Mouse (Mus musculus): ENCODE data around the gene Tpd52l2. TPM values are rescaled to one million over a fixed set of nuclear protein-coding genes. Genes with fewer than 3 reads are reported as not detected.

The Tpd52l2 gene
- polyA plus RNA-seq (2012; fragmentation: generic; extraction: Trizol) = 108 TPM

- H3K79me2 ChIP-seq (ENCODE audit: control insufficient read depth, insufficient read depth) = peaks cover 39% of the 10 kb centered on the region
- peak within 1 kb of the TSS; percentile 87 for H3ac ChIP-seq (ENCODE audit: control insufficient read depth, insufficient read length)
- H3K27me3 ChIP-seq (ENCODE audit: control insufficient read depth, insufficient read depth, insufficient read length) = no peaks in the 10 kb centered on the region
- H3K4me2 ChIP-seq (ENCODE audit: low read depth) = peak within 1 kb of the TSS; percentile 99
- peak within 1 kb of the TSS; percentile 90 for H3K4me3 ChIP-seq
- TF ChIP-seq MYOG (IDR thresholded peaks at IDR 0.05; ENCODE audit: control insufficient read depth in 1 of 3, insufficient read depth in 1 of 3, insufficient read length in 2 of 3, low read depth in 2 of 3) = no peak
- peak; percentile 94 for TF ChIP-seq POLR2A (IDR thresholded peaks at IDR 0.05; ENCODE audit: insufficient read length, low read depth)
- TF ChIP-seq TCF12 (IDR thresholded peaks at IDR 0.05; ENCODE audit: insufficient read depth, poor library complexity, severe bottlenecking) = no peak
- TF ChIP-seq MAX (IDR thresholded peaks at IDR 0.05; ENCODE audit: low read depth) = no peak
- TF ChIP-seq MYOD1 (IDR thresholded peaks at IDR 0.05; ENCODE audit: control insufficient read depth in 1 of 3, insufficient read length in 2 of 3, low read depth in 2 of 3) = peak in 1 of 3 experiments; percentile 23
- TF ChIP-seq E2F4 (IDR thresholded peaks at IDR 0.05; ENCODE audit: insufficient read depth) = peak; percentile 22
- TF ChIP-seq REST (IDR thresholded peaks at IDR 0.05; ENCODE audit: insufficient read depth, insufficient read length) = no peak
- no peak for TF ChIP-seq TCF3 (IDR thresholded peaks at IDR 0.05; ENCODE audit: insufficient read length, low read depth)
- TF ChIP-seq USF1 (IDR thresholded peaks at IDR 0.05; ENCODE audit: low read depth) = no peak
- no peak for TF ChIP-seq CEBPB (IDR thresholded peaks at IDR 0.05; ENCODE audit: insufficient read depth, poor library complexity, severe bottlenecking)
- TF ChIP-seq POLR2AphosphoS2 (IDR thresholded peaks at IDR 0.05; ENCODE audit: insufficient read length, low read depth) = peak; percentile 91
- TF ChIP-seq SRF (IDR thresholded peaks at IDR 0.05; ENCODE audit: control insufficient read depth, insufficient read length, low read depth) = peak; percentile 82
- H3K36me3 ChIP-seq (ENCODE audit: control insufficient read depth, insufficient read depth) = peaks cover 26% of the 10 kb centered on the region
Measured at GRCm38 (mm10) chr2:181496831-181497547, at the start of gene Tpd52l2. TSS of gene Tpd52l2 (plus strand) at chr2:181497142.

GRCm38 (mm10) chr2:181452181-181452580 lies 44.8 kb upstream of the Tpd52l2 start:
- no peak overlapping the region for H3ac ChIP-seq (ENCODE audit: control insufficient read depth, insufficient read length)
- H3K79me2 ChIP-seq (ENCODE audit: control insufficient read depth, insufficient read depth) = no peaks in the 10 kb centered on the region
- no peak for TF ChIP-seq SRF (IDR thresholded peaks at IDR 0.05; ENCODE audit: control insufficient read depth, insufficient read length, low read depth)
- no peak for TF ChIP-seq USF1 (IDR thresholded peaks at IDR 0.05; ENCODE audit: low read depth)
- no peak for TF ChIP-seq MYOG (IDR thresholded peaks at IDR 0.05; ENCODE audit: control insufficient read depth in 1 of 3, insufficient read depth in 1 of 3, insufficient read length in 2 of 3, low read depth in 2 of 3)
- TF ChIP-seq E2F4 (IDR thresholded peaks at IDR 0.05; ENCODE audit: insufficient read depth) = no peak
- no peak for TF ChIP-seq MAX (IDR thresholded peaks at IDR 0.05; ENCODE audit: low read depth)
- no peak for TF ChIP-seq POLR2A (IDR thresholded peaks at IDR 0.05; ENCODE audit: insufficient read length, low read depth)
- TF ChIP-seq TCF12 (IDR thresholded peaks at IDR 0.05; ENCODE audit: insufficient read depth, poor library complexity, severe bottlenecking) = no peak
- TF ChIP-seq POLR2AphosphoS2 (IDR thresholded peaks at IDR 0.05; ENCODE audit: insufficient read length, low read depth) = no peak
- TF ChIP-seq MYOD1 (IDR thresholded peaks at IDR 0.05; ENCODE audit: control insufficient read depth in 1 of 3, insufficient read length in 2 of 3, low read depth in 2 of 3) = no peak
- no peak for TF ChIP-seq REST (IDR thresholded peaks at IDR 0.05; ENCODE audit: insufficient read depth, insufficient read length)
- TF ChIP-seq CEBPB (IDR thresholded peaks at IDR 0.05; ENCODE audit: insufficient read depth, poor library complexity, severe bottlenecking) = no peak
- no peak for TF ChIP-seq TCF3 (IDR thresholded peaks at IDR 0.05; ENCODE audit: insufficient read length, low read depth)
- no peak overlapping the region for H3K4me3 ChIP-seq
- H3K36me3 ChIP-seq (ENCODE audit: control insufficient read depth, insufficient read depth) = no peaks in the 10 kb centered on the region
- no peak overlapping the region for H3K4me2 ChIP-seq (ENCODE audit: low read depth)
- H3K27me3 ChIP-seq (ENCODE audit: control insufficient read depth, insufficient read depth, insufficient read length) = peaks cover 9% of the 10 kb centered on the region

- peaks cover 15% of the 10 kb centered on the region for H3K27me3 ChIP-seq (ENCODE audit: control insufficient read depth, insufficient read depth, insufficient read length)
Measured at GRCm38 (mm10) chr2:181453274-181453673, 43.7 kb upstream of the Tpd52l2 start.

GRCm38 (mm10) chr2:181455899-181456298 lies 41.0 kb upstream of the Tpd52l2 start:
- H3K36me3 ChIP-seq (ENCODE audit: control insufficient read depth, insufficient read depth) = no peaks in the 10 kb centered on the region
- peaks cover 23% of the 10 kb centered on the region for H3K27me3 ChIP-seq (ENCODE audit: control insufficient read depth, insufficient read depth, insufficient read length)
- no peak overlapping the region for H3ac ChIP-seq (ENCODE audit: control insufficient read depth, insufficient read length)
- no peak overlapping the region for H3K4me2 ChIP-seq (ENCODE audit: low read depth)
- no peaks in the 10 kb centered on the region for H3K79me2 ChIP-seq (ENCODE audit: control insufficient read depth, insufficient read depth)
- TF ChIP-seq SRF (IDR thresholded peaks at IDR 0.05; ENCODE audit: control insufficient read depth, insufficient read length, low read depth) (no peak), MYOG (IDR thresholded peaks at IDR 0.05; ENCODE audit: control insufficient read depth in 1 of 3, insufficient read depth in 1 of 3, insufficient read length in 2 of 3, low read depth in 2 of 3) (no peak), POLR2AphosphoS2 (IDR thresholded peaks at IDR 0.05; ENCODE audit: insufficient read length, low read depth) (no peak), E2F4 (IDR thresholded peaks at IDR 0.05; ENCODE audit: insufficient read depth) (no peak), USF1 (IDR thresholded peaks at IDR 0.05; ENCODE audit: low read depth) (no peak)
- H3K4me3 ChIP-seq = no peak overlapping the region

More at GRCm38 (mm10) chr2:181453274-181453673, 43.7 kb upstream of the Tpd52l2 start:
- Histone ChIP-seq H3ac (ENCODE audit: control insufficient read depth, insufficient read length) (no peak overlapping the region), H3K4me3 (no peak overlapping the region), H3K36me3 (ENCODE audit: control insufficient read depth, insufficient read depth) (no peaks in the 10 kb centered on the region), H3K4me2 (ENCODE audit: low read depth) (no peak overlapping the region), H3K79me2 (ENCODE audit: control insufficient read depth, insufficient read depth) (no peaks in the 10 kb centered on the region)
- no peak for TF ChIP-seq POLR2AphosphoS2 (IDR thresholded peaks at IDR 0.05; ENCODE audit: insufficient read length, low read depth)
- no peak for TF ChIP-seq SRF (IDR thresholded peaks at IDR 0.05; ENCODE audit: control insufficient read depth, insufficient read length, low read depth)
- no peak for TF ChIP-seq TCF3 (IDR thresholded peaks at IDR 0.05; ENCODE audit: insufficient read length, low read depth)
- TF ChIP-seq POLR2A (IDR thresholded peaks at IDR 0.05; ENCODE audit: insufficient read length, low read depth) = no peak
- TF ChIP-seq CEBPB (IDR thresholded peaks at IDR 0.05; ENCODE audit: insufficient read depth, poor library complexity, severe bottlenecking) = no peak
- no peak for TF ChIP-seq TCF12 (IDR thresholded peaks at IDR 0.05; ENCODE audit: insufficient read depth, poor library complexity, severe bottlenecking)
- TF ChIP-seq USF1 (IDR thresholded peaks at IDR 0.05; ENCODE audit: low read depth) = no peak
- no peak for TF ChIP-seq MYOD1 (IDR thresholded peaks at IDR 0.05; ENCODE audit: control insufficient read depth in 1 of 3, insufficient read length in 2 of 3, low read depth in 2 of 3)
- TF ChIP-seq REST (IDR thresholded peaks at IDR 0.05; ENCODE audit: insufficient read depth, insufficient read length) = no peak
- TF ChIP-seq MAX (IDR thresholded peaks at IDR 0.05; ENCODE audit: low read depth) = no peak
- no peak for TF ChIP-seq MYOG (IDR thresholded peaks at IDR 0.05; ENCODE audit: control insufficient read depth in 1 of 3, insufficient read depth in 1 of 3, insufficient read length in 2 of 3, low read depth in 2 of 3)
- TF ChIP-seq E2F4 (IDR thresholded peaks at IDR 0.05; ENCODE audit: insufficient read depth) = no peak

Measured in myocyte (in vitro differentiated cells).